Mouse (Mus musculus): ENCODE data around the gene Plvap. TPM values are rescaled to one million over a fixed set of nuclear protein-coding genes. Genes with fewer than 3 reads are reported as not detected.

The Plvap gene
- polyA plus RNA-seq, 1 experiment = 20.5 TPM

DNA sequence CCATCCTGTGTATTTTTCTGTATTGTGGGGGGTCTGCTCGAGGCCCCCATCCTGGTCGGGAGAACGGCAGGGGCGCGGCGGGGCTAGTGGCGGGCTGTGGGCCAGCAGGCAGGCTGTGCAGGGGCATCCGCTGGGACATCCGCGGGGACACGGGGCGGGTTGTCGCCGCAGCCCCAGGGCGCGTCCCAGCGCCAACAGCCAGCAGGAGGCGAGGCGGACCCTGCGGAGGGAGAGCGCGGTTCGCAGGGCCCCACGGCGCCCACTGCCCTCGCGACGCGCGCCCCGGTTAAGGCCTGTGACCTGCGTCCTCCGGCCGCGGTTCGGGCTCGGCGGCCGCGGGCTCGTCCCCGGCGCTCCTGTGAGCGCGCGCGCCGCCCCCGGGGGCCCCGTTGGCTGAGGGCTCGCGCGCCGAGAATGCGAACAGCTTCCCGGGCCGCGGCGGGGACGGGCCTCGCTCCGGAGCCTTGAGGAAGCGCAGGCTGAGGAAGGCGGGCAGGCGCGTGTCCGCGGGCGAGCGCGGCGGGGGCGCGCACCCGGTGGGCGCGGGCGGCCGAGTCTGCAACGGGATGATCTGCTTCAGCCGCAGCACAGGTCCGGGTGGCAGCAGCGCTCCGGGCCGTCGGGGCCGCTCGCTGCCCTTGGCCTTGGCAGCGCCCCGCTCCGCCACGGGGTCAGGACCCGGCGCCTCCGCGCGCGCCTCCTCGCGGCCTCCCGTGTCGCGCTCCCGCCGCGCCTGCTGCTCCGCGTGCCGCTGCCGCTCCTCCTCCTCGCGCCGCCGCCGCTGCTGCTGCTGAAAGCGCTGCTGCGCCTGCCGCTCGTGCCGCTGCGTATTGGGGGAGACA is 35.2 kb downstream of the Plvap start:
- TF ChIP-seq CTCF (IDR thresholded peaks at IDR 0.05; ENCODE audit: control insufficient read depth, insufficient read depth, low read length) (0 out of 2 replicates have a peak, but pooled peaks have one; percentile 7), POLR2A (IDR thresholded peaks at IDR 0.05; ENCODE audit: borderline replicate concordance, control insufficient read depth, low read depth, low read length) (no peak)
- H3K4me1 ChIP-seq (ENCODE audit: control insufficient read depth, insufficient read depth, low read length) = no peaks in the 10 kb centered on the region
- peak overlapping the region; percentile 69 for H3K4me3 ChIP-seq (replicated peaks; ENCODE audit: control insufficient read depth, low read depth, low read length)
- H3K27ac ChIP-seq (ENCODE audit: control insufficient read depth, insufficient read depth, low read depth, low read length, poor library complexity) = peak overlapping the region; percentile 79
- WGBS = under 1% methylated on average over 117 of the region's 121 CpGs

DNA sequence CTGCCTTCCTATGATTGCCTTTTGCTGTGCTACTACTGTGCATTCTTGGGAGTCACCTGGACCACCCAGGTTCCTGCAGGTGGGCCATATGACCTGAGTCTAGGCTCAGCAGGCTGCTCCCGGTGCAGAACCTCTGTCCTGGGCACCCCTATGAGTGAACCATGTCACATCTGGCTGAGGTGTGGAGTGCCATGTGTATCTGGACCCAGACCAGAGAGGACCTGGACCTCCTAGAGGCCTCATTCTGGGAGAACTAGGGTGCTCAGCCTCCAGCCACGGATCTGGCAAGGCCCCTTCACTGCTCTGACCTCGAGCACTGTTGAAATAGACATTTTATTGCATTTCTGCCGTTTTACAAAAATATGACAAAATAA is 35.9 kb downstream of the Plvap start:
- 25% methylated on average over 4 of the region's 4 CpGs for WGBS
- H3K4me3 ChIP-seq (replicated peaks; ENCODE audit: control insufficient read depth, low read depth, low read length) = no peak overlapping the region
- H3K27ac ChIP-seq (ENCODE audit: control insufficient read depth, insufficient read depth, low read depth, low read length, poor library complexity) = no peak overlapping the region
- TF ChIP-seq CTCF (IDR thresholded peaks at IDR 0.05; ENCODE audit: control insufficient read depth, insufficient read depth, low read length) (no peak), POLR2A (IDR thresholded peaks at IDR 0.05; ENCODE audit: borderline replicate concordance, control insufficient read depth, low read depth, low read length) (no peak)
- no peaks in the 10 kb centered on the region for H3K4me1 ChIP-seq (ENCODE audit: control insufficient read depth, insufficient read depth, low read length)

DNA sequence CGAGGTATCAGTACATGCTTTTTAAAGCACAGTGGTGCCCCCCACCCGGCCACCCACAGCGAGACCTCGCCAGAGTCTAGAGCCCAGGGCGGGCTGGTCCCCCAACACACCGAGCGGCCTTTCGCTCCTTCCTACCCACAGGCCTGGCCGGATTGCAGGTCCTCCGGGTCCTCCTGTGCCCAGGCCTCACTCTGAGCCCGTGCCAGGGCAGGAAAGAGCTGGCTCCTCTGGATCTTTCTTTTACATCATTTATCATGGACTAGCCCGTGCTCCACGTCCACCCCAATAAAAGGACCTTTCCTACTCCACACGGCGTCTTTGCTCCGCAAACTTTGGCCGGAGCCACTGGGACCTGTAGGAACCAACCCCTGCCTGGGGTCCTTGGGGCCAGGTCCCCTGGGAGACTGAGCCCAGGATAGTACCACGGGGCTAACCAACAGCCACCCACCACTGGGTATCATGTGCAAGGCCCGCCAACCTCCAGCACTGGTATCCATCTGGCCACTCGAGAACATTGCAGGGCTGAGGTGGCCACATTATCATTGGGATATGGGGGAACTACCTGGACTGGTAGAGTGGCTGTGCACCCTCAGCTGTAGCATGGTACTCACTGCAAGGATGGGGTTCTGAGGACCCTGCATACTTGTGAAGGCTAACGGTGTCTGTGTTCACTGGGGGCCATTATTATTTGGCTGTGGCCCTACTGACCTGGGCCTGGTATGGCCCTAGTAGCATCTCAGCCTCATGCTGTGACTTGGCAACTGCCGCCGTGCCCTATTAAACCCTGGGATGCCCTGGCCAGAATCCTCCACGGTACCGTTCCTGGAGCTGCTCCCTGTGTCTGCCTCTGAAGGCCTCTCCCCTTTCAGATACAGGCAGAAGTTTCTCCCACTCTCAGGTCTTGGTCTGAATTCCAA is 36.5 kb downstream of the Plvap start:
- no peak overlapping the region for H3K27ac ChIP-seq (ENCODE audit: control insufficient read depth, insufficient read depth, low read depth, low read length, poor library complexity)
- WGBS = 92% methylated on average over 25 of the region's 25 CpGs
- no peak overlapping the region for H3K4me3 ChIP-seq (replicated peaks; ENCODE audit: control insufficient read depth, low read depth, low read length)
- TF ChIP-seq CTCF (IDR thresholded peaks at IDR 0.05; ENCODE audit: control insufficient read depth, insufficient read depth, low read length) (no peak), POLR2A (IDR thresholded peaks at IDR 0.05; ENCODE audit: borderline replicate concordance, control insufficient read depth, low read depth, low read length) (no peak)
- no peaks in the 10 kb centered on the region; the same call in 1 of the 2 replicates for H3K4me1 ChIP-seq (ENCODE audit: control insufficient read depth, insufficient read depth, low read length)

DNA sequence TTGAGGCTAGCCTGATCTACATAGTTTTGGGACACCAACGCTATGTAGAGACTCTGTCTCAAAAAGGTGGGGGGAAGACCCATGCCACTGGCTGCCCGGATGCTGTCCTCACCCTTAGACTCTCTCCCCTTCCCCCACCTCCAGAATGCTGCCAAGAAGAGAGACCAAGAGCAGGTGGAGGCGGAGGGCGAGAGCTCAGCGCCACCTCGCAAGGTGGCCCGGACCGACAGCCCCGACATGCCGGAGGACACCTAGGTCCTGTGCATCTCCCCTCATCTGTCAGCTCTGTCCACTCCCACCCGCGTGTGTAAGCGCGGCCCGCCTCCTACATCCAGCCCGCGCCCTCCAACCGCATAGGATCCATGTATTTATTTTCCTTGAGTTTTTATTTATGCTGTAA is 37.2 kb downstream of the Plvap start:
- Histone ChIP-seq H3K4me1 (ENCODE audit: control insufficient read depth, insufficient read depth, low read length) (no peaks in the 10 kb centered on the region; the same call in 1 of the 2 replicates), H3K4me3 (replicated peaks; ENCODE audit: control insufficient read depth, low read depth, low read length) (no peak overlapping the region), H3K27ac (ENCODE audit: control insufficient read depth, insufficient read depth, low read depth, low read length, poor library complexity) (no peak overlapping the region)
- TF ChIP-seq CTCF (IDR thresholded peaks at IDR 0.05; ENCODE audit: control insufficient read depth, insufficient read depth, low read length) = no peak
- no peak for TF ChIP-seq POLR2A (IDR thresholded peaks at IDR 0.05; ENCODE audit: borderline replicate concordance, control insufficient read depth, low read depth, low read length)
- WGBS = 93% methylated on average over 18 of the region's 18 CpGs

DNA sequence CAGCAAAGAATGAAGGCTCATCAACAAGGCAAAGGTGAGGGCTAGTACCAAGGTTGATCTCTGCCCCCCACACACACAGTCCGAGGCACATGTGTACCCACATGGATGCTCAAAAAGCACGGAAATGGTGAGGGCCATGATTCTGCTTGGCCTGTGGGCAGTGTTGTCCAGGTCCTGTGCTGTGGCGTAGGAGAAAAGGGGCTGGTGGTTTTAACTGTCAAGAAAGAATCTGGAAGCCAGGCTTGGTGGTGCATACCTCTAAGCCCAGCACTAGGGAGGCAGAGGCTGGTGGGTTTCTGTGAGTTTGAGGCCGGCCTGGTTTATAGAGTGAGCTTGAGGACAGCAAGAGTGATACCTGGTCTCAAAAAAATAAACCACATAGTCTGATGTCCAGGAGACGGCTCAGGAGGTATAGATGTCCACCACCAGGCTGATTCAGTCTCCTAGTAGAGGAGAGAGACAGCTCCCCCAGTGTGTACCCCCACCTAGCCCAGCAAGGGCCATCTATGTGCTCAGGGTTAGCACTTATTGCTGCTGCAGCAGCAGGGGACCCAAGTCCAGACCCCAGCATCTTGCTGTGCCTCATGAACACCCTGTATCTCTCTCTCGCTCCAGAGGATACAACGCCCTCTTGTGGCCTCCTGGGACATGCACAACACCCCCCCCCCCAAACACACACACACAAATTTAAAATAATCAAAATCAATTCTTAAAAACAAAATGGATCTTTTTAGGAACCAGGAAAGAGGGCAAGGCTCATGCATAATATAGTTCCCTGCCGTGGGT is 38.8 kb downstream of the Plvap start:
- Histone ChIP-seq H3K4me1 (ENCODE audit: control insufficient read depth, insufficient read depth, low read length) (no peaks in the 10 kb centered on the region; the same call in 1 of the 2 replicates), H3K27ac (ENCODE audit: control insufficient read depth, insufficient read depth, low read depth, low read length, poor library complexity) (no peak overlapping the region), H3K4me3 (replicated peaks; ENCODE audit: control insufficient read depth, low read depth, low read length) (no peak overlapping the region)
- 85% methylated on average over 8 of the region's 8 CpGs for WGBS
- TF ChIP-seq POLR2A (IDR thresholded peaks at IDR 0.05; ENCODE audit: borderline replicate concordance, control insufficient read depth, low read depth, low read length) (no peak), CTCF (IDR thresholded peaks at IDR 0.05; ENCODE audit: control insufficient read depth, insufficient read depth, low read length) (no peak)

DNA sequence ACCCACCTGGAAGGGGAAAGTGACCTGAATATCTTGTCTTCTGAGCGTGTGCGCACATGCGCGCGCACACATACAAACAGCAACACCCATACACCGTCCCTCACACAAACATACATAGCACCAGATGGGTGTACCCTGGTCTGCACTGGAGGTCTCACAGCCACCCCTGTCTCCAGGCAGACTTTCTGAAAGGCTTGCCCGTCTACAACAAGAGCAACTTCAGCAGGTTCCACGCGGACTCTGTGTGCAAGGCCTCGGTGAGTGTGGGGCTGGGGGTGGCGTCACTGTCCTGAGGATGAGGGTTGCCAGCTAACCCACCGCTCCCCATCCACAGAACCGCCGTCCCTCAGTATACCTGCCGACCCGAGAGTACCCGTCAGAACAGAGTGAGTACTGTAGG is 39.7 kb downstream of the Plvap start:
- 93% methylated on average over 17 of the region's 17 CpGs for WGBS
- H3K4me1 ChIP-seq (ENCODE audit: control insufficient read depth, insufficient read depth, low read length) = no peaks in the 10 kb centered on the region; the same call in 1 of the 2 replicates
- no peak overlapping the region for H3K27ac ChIP-seq (ENCODE audit: control insufficient read depth, insufficient read depth, low read depth, low read length, poor library complexity)
- no peak overlapping the region for H3K4me3 ChIP-seq (replicated peaks; ENCODE audit: control insufficient read depth, low read depth, low read length)
- TF ChIP-seq CTCF (IDR thresholded peaks at IDR 0.05; ENCODE audit: control insufficient read depth, insufficient read depth, low read length) (no peak), POLR2A (IDR thresholded peaks at IDR 0.05; ENCODE audit: borderline replicate concordance, control insufficient read depth, low read depth, low read length) (no peak)

DNA sequence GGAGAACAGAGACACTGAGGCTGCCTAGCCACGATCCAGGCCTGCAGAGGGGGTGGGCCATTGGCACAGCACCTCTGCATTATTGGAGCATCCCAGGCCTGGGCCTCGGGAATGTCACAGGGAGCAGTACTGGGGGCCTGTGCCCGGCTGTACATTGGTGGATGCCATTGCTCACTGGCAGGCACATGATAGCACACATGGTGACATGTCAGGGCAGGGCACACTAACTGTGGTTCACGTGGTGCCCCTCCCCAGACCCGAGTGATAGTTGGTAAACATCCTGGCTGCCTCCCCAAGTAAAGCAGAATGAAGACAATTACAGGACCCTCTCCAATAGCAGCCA is 40.7 kb downstream of the Plvap start:
- no peak overlapping the region for H3K27ac ChIP-seq (ENCODE audit: control insufficient read depth, insufficient read depth, low read depth, low read length, poor library complexity)
- WGBS = 74% methylated on average over 5 of the region's 5 CpGs
- TF ChIP-seq CTCF (IDR thresholded peaks at IDR 0.05; ENCODE audit: control insufficient read depth, insufficient read depth, low read length) (no peak), POLR2A (IDR thresholded peaks at IDR 0.05; ENCODE audit: borderline replicate concordance, control insufficient read depth, low read depth, low read length) (no peak)
- H3K4me1 ChIP-seq (ENCODE audit: control insufficient read depth, insufficient read depth, low read length) = no peaks in the 10 kb centered on the region; the same call in 1 of the 2 replicates
- H3K4me3 ChIP-seq (replicated peaks; ENCODE audit: control insufficient read depth, low read depth, low read length) = no peak overlapping the region

Measured in bone marrow, adult 2 months (tissue).